Mouse (Mus musculus) G1E-ER4 (cell line): Measurements from ENCODE around the gene Cnnm2. TPM values are rescaled to one million over a fixed set of nuclear protein-coding genes. Genes with fewer than 3 reads are reported as not detected.

ENCODE experiments used
- GATA1 ChIP-seq: IDR thresholded peaks from one replicate; pipeline ENCODE4 v1.8.0; 2012; ENCODE audit warnings: low read length, inconsistent platforms
- polyA plus RNA-seq: library from polyadenylated mRNA; stranded (reverse); fragments of >175 nt; gene quantifications from 2 replicates; pipeline ENCODE4 v1.2.3, GENCODE M21; 2012

Gene Cnnm2
- polyA plus RNA-seq, 1 experiment: 40.8 TPM

DNA sequence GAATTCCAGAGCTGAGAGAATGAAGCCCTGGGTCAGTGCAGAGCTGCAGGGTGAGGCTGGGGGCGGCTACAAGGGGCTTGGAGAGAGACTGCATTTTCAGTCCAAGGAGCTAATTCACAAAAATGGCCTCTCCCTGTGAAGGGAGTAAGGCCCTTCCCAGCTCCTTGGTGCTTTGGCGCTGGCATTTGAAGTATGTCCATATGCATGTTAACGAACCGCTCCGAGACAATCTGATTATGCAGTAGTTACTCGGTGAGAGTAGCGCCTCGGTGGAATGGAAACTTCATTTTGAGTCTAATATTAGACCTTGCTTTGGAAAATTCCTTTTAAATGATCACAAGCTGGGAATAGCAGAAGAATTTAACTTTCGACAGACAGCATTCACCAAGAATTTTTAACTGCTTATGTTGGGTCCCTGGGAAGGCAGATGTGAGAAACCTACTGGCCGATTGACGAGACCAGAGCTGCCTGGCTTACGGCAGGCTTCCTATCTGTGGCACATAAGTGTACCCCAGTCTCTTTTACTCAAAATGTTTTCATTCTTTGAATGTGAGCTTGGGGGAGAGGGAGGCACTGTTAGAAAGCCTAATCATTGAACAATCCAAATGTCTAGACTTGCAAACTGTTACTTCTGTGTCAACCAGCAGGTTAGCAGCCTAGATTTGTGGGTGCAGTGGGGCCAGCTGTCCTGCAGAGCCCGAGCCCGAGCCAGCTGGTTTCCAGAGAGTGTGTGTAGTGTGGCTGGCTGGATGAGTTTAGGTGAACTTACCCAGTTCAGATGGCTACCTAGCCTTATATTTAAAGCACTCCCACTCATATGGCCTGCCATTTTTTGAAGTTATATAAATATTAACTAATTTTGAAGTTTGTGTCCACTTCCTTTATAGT, 87.2 kb downstream of the Cnnm2 start:
- TF ChIP-seq GATA1: no peak

DNA sequence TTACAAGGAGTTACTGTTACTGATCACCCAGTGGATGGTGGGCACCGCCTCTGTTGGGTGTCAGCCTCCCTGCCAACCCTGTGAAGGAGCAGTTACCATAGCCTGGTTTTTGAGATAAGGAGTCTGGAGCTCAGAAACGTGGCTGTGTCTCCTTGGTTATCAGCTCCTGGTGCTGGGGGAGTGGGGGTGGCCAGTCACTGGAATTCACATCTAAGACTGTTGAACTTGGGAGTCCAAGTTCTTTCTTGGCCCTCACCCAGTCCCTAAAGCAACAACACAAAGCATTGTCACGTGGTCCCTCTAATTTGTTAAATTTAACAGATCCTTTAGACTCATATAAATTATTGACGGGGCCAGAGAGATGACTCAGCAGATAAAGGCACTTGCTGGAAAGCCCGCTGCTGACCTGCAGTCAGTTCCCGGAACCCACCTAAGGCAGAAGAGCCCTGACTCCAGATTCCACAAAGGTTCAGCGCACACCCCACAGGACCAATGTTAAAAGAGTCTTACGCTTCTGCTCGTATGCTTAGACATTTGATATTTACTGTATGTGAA, 88.1 kb downstream of the Cnnm2 start:
- TF ChIP-seq GATA1: peak; percentile 72

DNA sequence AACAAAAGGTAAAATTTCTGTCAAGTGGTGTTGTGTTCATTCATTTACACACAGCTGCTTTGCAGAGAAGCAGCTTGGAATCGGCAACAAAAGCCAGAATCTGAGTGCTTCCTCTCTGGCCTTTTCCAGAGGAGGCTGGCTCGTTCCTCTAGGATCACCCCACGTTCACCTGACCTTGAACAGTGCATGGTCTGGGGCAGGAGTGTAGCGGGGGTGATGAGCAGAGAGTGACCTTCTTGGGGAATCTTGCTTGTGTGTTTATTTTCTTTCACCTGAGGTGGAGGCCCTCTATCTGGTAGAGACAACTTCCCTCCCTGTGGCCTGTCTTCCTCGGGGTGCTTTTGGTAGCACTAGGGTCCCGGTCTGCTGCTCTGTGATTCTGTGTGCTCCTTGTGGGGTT, 94.8 kb downstream of the Cnnm2 start:
- TF ChIP-seq GATA1: no peak

- TF ChIP-seq GATA1: no peak
These were observed 95.4 kb downstream of the Cnnm2 start for GRCm38 (mm10) chr19:46856780-46857179.

DNA sequence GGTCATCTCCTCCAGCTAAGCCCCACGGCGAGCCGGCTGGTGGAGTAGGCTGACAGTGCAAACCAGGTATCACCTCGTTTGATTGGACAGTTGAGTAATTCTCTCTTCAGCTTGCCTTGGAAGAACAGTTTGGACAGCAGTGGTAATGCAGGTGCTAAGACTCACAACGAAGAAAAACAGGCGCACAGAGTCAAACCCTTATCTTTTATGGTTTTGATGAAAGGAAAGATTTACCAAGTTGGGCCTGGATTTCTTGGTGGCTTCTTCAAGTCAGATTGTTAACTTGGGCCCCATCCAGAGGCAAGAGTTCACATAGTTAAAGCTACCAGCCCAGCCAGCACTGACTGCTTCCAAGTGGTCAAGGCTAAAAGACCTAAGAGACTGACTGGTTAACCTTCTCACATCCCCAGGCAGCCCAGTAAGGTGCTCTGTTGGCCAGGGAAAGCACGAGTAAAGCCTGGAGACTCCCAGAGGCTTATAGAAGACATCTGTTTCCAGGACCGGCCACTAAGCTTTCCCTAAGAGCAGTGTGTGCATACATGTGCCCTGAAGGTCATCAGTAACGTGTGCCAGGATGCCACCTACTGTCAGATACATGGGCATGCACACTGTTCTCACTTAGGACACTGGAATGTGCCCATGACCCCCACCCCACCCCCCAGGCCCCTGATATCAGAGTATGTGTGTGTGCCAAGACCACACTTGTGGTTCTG, 96.0 kb downstream of the Cnnm2 start:
- no peak for TF ChIP-seq GATA1

GRCm38 (mm10) chr19:46858200-46858599, 96.8 kb downstream of the Cnnm2 start:
- no peak for TF ChIP-seq GATA1

DNA sequence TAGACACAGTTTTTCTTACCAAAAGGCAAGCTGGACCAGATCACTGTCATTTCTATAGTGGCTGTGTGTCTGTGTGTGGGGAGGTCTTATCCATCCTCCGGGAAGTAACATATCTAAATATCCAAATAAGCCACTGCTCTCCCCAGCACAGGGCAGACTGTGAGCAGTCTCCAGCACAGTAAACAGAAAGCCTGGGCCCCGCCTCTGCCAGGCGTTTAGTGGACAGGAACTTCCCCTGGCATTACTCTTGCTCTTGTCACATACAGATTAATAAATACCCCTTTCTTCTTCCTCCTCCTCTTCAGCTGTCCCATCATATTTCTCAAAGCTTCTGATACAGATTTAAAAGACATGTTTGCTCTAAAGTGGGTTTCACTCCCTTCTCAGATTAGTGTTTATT, 101.2 kb downstream of the Cnnm2 start:
- no peak for TF ChIP-seq GATA1

DNA sequence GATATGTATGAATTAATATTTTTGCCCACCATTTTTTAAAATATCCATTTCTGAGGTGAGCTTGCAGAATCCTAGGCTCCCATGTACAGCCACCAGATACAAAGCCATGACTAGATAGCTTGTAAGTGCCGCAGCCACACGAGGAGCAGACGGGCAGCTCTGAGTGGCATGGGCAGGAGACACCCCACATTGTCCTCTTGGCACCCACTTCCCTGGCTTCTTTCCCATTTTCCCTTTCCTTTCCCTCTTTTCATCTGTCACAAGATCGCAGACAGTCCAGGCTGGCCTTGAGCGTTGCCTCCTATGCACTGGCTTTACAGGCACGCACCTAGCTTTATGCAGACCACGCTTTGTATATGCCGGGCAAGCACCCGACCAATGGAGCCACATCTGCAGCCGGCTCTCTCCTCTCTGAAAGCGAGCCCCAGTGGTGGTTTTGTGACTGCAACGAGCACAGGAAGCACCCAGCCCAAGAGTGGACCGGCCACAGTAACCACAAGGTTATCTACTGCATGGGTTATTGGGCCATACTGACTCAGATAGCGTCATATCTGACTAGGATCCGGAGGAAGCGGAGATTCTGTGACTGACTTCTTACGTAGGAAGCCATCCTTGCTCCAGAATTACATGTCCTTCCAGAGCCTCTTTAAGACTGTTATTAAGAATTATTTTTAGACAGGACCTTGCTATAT, 102.0 kb downstream of the Cnnm2 start:
- TF ChIP-seq GATA1: peak; percentile 97

GRCm38 (mm10) chr19:46864079-46864478, 102.7 kb downstream of the Cnnm2 start:
- TF ChIP-seq GATA1: no peak

DNA sequence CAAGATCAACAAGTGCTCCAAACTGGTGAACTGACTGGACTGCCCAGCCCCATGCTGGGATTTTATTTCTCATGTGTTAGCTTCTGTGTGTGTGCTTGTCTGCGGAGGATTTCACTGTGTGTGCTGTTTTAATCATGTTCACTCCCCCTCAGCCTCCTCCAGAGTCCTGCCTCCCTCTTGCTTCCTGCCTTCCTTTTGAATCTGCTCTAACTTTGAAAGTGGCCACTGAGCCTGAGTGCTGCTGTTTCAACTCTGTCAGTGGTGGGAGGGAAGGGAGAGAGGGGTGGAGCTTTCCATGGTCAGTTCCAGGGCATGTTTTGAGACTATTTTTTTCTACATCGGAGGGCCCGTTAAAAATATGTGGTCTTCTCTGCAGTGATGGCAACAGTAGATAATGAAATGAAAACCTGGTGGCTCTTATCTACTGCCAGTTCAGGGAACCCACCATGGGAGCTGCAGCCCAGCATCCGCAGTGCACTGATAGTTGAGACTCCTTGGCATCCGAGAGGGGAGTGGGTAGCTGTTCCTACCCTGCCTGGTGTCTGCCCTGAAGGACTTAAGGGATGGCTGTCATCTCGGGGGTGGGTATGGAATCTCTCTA, 103.4 kb downstream of the Cnnm2 start:
- TF ChIP-seq GATA1: peak; percentile 83

DNA sequence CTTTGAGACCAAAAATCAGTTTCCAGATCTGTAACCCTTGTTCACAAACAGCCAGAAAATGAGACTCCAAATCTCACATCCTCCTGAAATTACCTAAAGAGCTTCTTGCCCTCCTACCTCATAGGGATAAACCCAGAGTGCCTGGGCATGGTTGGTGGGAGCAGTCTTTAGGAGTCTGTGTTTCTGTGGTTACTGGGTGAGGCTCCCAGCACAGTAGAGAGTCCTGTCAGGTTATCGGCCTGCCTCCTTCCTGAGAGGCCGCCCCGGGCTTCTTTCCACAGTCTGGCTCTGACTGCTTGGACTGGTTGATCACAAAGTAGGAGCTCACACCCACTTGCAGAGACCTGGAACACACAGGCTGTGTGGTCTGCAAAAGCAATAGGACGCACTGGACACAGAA, 104.0 kb downstream of the Cnnm2 start:
- TF ChIP-seq GATA1: no peak

GRCm38 (mm10) chr19:46869049-46869448, 107.7 kb downstream of the Cnnm2 start:
- no peak for TF ChIP-seq GATA1

DNA sequence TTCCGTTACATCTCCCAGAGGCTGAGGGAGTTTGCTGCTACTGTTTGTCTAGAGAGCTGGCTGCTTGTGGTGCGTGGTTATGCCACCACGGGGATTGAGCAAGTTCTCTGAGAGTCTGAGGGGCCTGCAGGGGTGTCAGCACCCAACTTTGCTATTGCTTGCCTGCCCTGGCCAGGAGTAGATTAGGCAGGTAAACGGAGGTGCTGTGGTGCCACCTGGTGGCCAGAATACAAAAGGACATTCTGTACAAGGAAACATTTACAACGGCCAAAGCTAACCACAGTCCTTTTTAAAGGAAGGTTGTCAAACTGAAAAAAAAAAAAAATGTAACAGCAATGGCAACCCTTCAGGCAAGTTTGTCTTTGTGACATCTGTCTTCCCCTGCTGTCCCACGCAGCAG, 108.1 kb downstream of the Cnnm2 start:
- TF ChIP-seq GATA1: no peak

- no peak for TF ChIP-seq GATA1
These were observed 109.7 kb downstream of the Cnnm2 start for GRCm38 (mm10) chr19:46871096-46871495.

GRCm38 (mm10) chr19:46871651-46872050, 110.3 kb downstream of the Cnnm2 start:
- TF ChIP-seq GATA1: no peak
